Mouse (Mus musculus): Measurements from ENCODE around the gene Sh2d1b1.

The Sh2d1b1 gene

GRCm38 (mm10) chr1:170324312-170324711, 47.2 kb downstream of the Sh2d1b1 start:
- no peak for DNase-seq (ENCODE audit: inconsistent ontology term)

- no peak for DNase-seq (ENCODE audit: inconsistent ontology term)
These were observed 48.2 kb downstream of the Sh2d1b1 start for GRCm38 (mm10) chr1:170325277-170325676.

- DNase-seq (ENCODE audit: inconsistent ontology term), result no peak
These were observed 54.8 kb downstream of the Sh2d1b1 start for GRCm38 (mm10) chr1:170331926-170332325.

GRCm38 (mm10) chr1:170332775-170333174, 55.7 kb downstream of the Sh2d1b1 start:
- DNase-seq (ENCODE audit: inconsistent ontology term), result no peak

Measured in Muller cell, postnatal 12 days (primary cell).